Mouse (Mus musculus) gonadal fat pad, adult 2 months (tissue): Measurements from ENCODE around the gene Spef2. TPM values are rescaled to one million over a fixed set of nuclear protein-coding genes. Genes with fewer than 3 reads are reported as not detected.
"Not testable (repeated sequence)": the region's sequence is repeated elsewhere in the genome, so short reads cannot be mapped to it uniquely, and the experiment has no call there.

Experiments used
- DNase-seq: peaks from one replicate; pipeline ENCODE4 v3.0.0-alpha.2; 2012; ENCODE audit warnings: low read depth
- polyA plus RNA-seq: library from polyadenylated mRNA; depleted of rRNA; stranded (reverse); fragments of >200 nt; gene quantifications from 2 replicates; pipeline ENCODE4 v1.2.3, GENCODE M21; 2012; rRNA removed

Gene Spef2
- 0.27 and 0.38 TPM in 2 replicates for polyA plus RNA-seq

DNA sequence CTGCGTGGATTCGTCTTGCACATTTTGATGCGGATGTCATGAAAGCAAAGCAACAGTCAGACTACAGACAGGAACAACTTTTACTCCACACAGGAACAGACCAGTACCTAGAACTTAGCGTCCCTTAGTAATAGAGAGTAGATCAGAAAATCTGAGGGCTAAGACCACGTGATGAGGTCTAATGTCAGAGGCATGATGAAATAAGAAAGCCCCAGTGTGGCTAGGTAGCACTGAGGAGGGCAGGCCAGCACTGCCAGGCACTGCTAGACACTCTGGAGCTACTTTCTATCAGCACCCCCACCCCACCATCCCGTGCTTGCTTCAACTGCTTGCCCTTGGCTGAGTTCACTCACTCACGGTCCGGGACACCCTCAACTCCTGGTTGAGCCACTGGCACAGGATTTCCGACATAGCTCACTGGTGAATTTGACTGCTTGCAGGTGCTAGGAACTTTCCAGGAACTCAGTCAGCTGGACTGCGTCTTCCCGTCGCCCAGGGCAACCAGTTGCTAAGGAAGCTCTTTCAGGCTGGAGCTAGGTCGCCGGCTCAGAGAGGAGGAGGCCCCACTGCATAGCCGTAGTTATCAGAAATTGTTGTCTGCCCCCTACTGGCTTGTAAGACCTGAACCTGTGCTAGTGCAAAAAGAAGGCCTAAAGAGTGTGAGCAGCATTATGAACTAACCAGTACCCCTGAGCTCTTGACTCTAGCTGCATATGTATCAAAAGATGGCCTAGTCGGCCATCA is at the start of gene Spef2:
Gene Spef2, minus strand, starts transcription at position 510 of the 744 bp plus-strand sequence.
- no peak for DNase-seq

DNA sequence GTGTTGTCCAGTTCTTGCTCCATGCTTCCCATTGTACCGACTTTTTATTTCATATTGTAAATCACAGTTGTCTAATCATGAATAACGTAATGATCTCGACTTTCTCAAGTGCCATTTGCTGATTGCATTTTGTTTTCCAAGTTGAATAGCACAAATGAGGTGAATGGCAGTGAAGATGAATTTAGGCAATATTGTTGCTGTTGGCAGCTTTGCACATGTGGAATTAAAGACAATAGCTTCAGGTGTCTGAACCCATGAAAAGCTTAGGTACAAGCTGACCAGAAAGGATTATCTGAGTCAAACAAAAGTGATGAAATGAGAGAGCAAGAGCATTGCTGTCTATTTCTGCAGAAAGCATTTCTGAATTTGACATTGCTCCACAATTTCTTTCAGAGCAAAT is 45.5 kb upstream of the Spef2 start:
- peak; percentile 91 for DNase-seq

DNA sequence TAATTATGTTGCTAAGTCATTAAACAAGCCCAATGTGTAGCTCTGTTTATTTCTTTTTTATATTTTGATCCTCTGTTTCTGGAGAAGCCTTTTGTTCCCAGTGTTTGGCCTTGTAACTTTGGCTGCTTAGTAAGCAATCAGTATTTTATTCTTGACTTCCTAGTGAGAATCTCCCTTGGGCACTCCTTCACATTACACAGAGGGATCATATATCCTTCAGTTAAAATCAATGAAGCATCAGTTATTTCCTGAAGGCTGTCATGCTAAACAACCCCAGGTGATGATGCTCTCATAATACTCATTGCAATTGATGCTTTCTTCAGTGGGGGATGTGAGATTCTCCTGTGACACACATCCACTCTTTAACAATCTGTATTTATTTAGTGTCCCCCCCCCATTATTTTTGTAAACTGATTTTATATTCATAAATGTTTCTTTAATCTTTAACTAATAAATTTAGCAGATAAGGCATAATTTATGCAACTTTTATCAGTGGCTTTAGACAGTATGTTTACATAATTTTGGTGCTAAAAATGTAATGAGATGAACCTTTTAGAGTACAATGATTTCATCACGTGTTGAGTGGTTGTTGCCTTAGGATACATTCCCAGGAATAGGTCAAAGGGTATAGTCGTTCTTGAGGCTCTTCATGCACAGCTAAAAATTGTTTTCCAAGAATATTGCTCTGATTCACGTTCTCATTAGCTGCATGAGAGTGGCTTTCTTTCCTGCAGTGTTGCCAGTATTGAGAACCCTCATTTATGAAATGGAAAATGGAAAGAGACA is 39.8 kb upstream of the Spef2 start:
- DNase-seq, result no peak

DNA sequence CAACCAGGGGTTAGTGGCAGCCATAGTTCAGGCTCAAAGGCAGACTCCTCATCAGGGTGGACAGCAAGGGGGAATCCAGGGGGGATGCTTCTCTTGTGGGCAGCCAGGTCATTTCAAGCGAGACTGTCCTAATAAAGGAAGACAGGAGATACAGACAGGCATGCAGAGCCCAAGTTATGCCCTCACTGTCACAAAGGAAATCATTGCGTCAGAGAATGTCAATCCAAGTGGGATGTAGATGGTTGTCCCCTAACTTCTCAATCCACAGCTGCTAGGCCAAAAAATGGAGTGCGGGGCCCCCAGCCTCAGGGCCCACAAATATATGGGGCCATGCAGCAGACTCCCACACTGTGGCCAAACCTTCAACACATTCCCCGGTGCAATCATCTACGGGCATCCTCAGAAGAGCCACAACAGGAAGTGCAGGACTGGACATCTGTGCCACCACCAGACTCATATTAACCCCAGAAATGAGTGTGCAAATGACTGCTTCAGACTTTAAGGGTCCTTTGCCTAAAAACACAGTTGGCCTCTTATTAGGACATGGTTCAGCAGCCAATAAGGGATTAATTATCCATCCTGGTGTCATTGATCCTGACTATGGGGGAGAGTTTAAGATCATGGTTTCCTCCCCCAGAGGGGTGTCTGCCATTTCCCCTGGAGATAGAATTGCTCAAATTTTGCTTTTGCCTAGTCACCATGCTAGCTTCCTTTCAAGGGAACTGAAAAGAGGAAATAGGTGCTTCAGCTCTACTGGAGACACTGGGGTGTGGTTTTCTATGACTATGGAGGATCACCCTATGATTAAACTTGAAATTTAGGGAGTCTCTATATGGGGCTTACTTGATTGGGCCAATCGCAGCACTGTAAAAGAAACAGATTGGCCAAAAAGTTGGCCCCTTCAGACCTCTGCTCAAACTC is 25.8 kb upstream of the Spef2 start:
- not testable (repeated sequence) for DNase-seq

DNA sequence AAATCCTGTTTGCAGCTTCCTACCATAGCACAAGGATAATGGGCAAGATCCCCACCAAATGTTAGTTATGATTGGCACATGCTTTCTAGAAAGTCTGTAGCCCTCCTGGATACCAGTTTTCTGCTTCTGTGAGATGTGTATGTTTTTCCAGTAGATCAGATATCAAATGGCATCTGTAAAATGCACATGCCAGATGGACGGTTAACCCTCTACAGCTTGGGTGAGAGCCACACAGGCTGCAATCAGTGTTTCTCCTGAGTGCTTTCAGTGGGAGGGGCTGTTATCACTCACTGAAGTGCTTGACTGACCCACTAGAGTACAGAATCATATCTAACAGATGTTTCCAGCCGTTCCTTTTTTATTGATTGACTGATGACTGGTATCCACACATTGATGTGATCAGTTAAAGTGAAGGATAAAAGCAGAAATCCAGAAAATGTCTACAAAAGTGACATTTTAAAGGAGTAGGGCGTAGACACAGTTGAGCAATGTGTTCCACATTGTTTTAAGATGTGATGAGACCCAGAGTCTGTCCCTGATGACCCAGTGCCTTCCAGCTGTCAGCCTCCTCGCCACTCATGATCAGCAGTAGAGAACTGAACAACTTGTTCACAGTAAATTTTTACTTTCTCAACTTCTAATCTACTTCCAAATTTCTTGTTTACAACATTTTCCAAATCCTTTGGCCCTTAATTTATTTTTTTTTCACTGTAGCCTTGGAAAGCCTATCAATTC is 19.7 kb upstream of the Spef2 start:
- DNase-seq, result no peak

DNA sequence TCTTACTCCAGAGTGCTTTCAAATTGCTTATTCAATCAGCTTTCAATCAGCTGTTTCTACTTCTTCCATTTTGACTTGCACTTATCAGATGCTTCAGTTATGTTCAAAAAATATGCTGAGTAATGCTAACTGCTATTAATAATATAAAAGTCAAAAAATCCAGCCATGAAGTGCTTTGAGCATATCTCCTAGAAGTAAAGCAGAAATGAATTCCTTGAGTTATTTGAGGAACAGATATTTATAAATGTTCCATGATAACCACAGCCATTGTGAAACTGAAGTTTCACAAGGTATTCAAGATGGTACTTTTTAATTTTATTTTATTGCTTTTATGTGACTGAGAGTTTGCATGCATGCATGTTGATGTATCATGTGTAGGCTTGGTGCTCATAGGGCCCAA is 18.4 kb upstream of the Spef2 start:
- DNase-seq, result no peak

DNA sequence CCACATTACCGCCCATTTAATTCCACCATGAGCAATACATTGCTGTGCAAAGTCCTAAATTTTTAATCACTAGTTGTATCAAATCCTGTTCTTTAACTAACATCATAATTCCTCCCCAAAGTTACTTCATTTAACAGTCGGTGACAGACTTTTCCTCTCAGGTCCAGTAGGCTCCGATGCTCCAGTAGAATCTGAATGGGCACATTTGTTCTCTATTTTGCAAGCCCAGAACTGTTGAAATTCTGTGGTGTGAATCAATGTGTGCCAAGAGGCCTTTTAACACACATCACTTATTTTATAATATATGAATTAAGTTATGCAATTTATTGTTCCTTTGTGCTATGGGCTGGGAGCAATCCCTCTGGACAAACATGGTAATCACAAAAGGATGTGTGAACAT is 2.3 kb upstream of the Spef2 start:
- DNase-seq, result peak; percentile 81

DNA sequence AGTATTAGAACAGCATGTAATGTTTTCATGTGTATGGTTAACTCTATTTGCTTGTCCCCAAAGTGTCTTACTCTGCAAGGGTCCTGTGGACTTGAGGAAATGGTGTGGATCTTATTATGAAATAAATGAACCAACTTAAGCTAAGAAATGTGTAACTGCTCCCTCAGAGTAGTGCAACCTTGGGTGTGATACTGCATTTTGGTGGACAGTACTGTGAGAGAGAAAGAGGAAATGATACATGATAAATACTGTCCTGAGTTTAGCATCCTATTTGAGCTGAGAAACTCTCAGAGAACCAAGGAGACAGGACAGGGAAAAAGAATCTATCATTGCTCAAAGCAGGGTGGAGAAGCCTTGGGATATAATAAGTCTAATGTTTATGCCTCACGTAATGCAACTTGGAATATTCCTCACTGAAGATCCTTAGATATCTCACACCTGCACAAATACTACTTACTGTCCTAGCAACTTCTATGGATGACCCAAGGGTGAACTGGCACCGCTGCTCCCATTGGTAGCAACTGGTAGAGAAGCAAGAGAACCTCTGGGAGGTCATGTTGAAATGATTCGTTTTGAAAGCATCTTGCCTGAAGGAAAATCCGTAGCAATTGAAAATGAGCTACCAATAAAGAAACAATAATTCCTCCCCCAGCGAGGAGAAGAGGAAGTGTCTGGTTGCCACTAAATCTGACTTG is 1.1 kb downstream of the Spef2 start:
- peak; percentile 75 for DNase-seq

DNA sequence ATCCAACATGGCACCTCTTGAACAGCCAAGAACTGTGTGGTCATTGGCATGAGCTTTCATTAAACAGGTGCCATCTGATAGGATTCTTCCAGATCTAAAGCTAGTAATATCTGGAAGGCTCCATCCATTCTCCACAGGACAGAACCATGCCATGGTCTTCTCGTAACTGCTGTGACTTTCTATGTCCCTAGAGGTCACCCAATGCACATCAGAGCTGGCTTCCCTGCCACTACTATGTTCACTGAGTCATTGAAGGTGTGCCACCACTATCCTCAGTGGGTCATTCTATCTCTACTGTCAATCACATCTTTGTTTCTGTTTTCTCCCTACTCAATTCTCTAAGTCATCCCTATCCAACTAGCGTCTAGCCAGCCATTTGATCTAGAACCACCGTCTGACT is 6.5 kb downstream of the Spef2 start:
- no peak for DNase-seq

DNA sequence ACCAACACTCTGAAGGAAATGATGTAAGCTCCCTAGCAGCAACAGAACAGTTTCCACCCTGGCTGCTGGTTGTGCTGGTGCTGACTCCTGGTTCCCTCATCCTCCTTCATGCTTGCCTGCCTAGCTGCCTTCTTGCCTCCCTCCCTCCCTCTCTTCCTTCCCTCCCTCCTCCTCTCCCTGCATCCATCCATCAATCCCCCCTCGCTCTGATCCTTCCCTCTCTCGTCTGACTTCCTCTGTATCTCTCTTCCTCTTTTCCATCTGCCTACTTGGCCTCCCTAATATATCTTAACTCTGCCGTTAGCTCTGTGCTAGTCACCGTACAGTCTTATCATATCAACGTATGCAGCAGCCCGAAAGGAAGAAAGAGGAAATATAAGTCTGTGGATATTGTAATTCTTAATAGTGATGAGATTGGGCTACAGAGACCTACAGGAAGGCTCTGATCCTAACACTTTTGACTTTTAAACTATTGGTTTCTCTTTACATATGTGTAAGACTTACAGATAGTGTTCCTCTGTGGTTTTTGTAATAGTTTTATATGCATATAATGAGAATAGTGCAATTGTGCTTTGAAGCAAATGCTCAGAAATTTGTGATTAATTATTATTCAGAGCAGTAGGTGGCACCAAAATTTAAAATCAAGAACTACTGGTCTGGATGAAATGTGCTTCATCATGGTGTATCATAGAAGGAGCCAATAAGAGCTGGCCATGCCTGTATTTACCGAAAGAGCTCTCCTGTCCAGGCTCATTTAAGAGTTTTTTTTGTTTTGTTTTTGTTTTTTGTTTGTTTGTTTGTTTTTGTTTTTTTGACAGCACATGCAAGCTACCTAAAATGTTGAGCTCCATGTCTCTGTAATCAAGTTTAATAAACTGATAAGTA is 33.9 kb downstream of the Spef2 start:
- DNase-seq, result no peak

DNA sequence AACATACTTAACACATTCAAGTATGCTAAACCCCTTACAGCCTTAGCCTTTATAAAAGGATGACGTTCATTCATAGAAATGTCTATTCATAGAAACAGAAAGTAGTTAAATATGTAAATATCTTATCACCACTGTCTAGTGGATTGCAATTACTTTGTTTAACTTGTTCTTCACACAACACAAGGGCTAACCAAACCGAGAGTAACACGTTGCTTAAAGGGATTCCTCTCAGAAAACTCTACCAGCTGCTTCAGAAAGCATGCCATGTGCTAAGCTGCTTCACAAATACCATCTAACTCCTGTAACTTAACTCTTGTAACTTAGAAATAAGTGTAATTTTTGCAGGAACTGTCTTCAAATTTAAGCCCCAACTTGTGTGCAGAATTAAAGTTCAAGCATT is 35.0 kb downstream of the Spef2 start:
- DNase-seq, result no peak

DNA sequence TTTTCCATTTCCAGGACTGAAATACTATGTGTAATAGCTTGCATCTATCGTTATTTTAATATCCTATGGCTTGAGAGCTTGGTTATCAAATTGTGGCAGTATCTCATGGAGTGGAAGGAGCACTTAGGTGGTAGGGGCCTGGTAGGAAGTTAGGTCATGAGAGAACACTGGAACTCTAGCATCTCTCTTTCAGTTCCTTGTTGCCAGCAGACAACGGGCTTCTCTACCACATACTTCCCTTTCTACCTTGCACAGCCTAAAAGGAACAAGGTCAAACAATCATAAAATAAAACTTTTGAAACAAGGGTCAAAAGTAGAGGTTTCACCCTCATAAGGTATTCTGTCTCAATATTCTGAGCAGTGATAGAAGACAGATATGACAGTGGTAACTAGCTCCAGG is 38.3 kb downstream of the Spef2 start:
- no peak for DNase-seq

DNA sequence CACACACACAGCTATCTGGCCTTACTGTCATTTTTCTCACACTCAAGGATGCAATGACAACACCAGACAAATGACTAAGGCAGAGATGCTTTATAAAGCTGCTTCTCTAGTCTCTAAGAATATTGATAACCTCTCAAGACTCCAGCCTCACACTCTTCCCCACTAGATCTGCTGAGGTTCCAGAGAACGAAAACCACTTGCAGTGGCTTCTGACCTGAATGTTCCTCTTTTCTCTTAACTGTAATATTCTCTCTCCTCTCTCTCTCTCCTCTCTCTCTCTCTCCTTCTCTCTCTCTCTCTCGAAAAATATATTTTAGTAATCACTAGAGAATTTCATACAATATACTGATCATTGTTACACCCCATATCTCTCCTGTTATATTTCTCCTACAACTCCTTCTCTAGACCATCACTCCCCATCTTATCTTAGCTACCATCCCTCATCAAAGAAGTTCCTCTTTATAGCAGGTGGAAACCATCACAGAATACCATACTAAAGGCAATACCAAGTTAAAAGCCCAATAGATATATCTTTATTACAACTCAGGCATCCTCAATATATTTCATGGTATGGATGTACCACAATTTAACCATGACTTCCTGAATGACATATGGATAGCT is 42.7 kb downstream of the Spef2 start:
- no peak for DNase-seq

DNA sequence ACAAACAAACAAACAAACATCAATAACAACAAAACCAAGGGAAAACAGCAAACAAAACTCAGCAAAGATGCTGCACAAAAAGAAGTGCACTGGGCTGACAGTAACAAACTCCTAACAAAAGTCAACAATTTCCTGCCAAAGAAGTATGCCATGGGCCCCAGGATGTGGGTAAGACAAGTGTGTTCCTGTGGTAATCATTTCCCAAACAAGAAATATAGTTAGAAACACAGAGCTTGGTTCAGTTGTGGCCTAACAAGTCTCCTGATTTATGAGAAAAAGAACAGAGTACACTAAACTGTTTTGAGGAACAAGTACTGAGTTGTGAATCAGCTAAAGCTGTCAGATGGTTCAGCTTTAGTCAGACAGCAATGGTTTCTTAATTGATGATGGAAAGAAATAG is 46.8 kb downstream of the Spef2 start:
- no peak for DNase-seq

DNA sequence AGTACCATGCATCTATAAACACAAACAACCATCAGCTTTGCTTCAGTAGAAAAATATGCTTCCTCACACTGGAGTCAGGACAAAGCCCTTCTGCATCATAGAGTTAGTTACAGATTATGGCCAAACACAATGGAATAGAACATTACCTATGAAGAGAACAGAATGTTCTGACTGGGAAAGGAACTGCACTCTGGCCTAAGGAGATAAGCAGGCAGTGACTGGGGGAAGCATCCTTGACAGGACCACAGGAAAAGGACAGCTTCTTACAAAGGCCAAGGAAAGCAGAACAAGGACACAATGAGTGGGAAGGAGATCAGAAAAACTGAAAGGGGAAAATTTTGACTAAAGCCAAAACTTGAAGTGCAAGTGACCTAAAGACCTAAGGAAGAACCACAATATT is 56.9 kb downstream of the Spef2 start:
- DNase-seq, result no peak

DNA sequence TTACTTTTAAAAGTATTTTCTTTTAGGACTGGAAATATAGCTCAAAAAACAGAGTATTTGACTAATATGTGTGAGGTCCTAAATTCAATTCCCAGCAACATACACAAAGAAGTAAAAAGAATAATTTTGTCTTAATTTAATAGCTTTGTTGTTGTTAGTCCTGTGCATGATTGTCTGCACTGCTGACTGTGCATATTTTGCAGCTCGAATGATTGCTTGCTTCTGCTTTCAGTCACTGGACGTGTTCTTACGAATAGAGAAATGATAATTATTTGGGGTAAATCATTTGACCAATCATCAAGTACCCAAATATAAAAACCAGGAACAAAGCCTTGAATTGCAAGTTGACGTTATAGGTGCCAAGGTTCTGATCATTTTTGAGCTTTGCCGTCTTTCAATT is 57.8 kb downstream of the Spef2 start:
- DNase-seq, result no peak

DNA sequence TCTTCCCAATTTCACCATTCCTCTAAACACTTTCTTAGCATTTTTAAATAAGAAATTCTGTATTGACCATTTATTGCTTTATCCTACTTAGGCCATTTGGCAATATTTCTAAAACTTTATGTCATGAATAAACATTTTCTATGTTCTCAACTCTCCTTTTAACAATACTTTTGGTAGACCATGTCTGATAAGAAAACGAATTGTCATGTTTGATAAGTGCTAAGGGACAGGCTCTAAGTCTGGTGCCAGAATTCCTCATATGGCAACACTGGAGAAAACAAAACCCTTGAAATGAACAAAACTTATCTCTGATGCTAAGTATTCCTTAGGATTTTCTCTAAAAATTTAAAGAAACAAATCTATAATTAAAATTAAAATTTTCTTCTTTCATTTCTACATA is 58.2 kb downstream of the Spef2 start:
- no peak for DNase-seq

DNA sequence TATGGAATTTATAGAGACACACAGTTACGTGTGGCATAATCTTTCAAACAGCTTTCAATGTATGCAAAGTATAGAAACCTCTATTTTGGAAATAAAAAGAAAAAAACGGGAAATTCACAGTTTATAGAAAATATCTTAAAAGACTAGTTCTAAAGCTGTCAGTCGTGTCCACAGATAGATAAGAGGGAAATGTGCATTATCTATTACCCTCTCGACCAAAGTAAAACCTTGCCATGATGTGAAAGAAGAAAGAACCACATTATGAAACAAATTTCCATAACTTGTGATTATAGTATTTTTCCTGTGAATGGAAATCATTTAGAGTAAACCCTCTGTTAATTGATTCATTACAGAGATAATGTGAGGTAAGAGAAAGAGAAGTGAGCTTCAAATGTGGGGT is 65.2 kb downstream of the Spef2 start:
- DNase-seq, result no peak

DNA sequence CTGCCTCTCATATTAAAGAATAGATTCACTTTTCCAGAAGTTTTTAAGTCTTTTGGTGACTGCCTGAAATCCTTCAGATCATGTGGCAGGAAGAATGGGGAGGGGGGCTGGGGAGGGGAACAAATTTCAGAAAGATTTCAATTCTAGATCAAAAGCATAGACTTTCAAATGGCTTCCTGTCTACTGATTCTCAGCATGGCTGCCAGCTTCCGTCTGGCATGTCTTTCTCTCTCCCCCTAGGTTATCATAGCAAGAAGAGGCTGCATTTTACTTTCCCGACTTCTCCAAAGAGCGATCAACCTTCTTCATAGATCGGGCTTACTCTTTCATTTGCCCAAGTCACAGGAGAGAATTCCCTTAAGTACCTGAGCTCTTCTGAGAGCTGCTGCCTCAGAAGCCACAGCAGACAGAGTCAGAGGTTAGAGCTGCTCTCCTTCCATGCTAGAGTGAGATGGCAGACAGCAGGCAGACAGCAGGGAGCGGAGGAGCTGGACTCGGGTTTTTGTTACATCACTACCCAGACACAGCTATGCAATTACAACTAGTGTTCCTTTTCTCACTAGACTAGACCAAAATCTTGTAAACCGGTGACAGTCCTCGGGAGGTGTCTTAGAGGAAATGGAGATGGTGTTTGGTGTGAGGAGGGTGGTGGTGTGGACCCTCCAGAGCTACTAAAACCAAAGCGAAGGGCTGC is 71.2 kb downstream of the Spef2 start:
- no peak for DNase-seq
